Comparison of ENCODE assay signal across 9 mouse cellular contexts in the genomic region with DNA sequence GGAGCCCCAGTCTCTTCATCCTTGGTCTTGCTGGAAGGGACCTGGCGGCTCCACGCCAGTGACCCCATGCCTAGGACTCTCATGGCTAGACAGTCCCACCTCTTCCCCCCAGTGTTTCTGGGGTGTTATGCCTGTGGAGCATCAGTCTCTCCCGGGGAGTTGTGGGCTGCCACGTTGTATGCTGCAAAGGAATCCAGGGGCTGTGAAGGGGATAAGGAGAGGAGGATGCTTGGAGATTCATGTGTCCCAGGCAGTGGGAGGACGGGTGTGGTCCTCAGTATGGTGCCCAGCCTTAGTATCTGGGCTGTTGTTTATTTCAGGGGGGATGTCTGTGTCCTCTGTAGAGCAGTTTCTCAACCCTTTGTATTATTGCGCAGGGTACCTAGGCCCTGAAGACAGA. TPM values are rescaled to one million over a fixed set of nuclear protein-coding genes. Genes with fewer than 3 reads are reported as not detected.
DNase-seq lines count a peak whose midpoint lies in the region; ATAC-seq lines count a peak whose summit lies in the region.
"Had no signal": no experiment of that assay in that cellular context is flagged by ENCODE, and none has a peak within 500 bp of the region (broad histone marks: within the 10 kb centered on the region; RNA-seq: fewer than 3 reads in every experiment).

No protein-coding gene starts in this region.

- 55% methylated on average over 6 of the region's 6 CpGs for WGBS in heart, embryonic 13.5 days
- 42% methylated on average over 6 of the region's 6 CpGs for WGBS in embryonic facial prominence, embryonic 14.5 days
- WGBS in hindbrain, embryonic 14.5 days: 52% methylated on average over 6 of the region's 6 CpGs
- WGBS in midbrain, embryonic 14.5 days: 50% methylated on average over 6 of the region's 6 CpGs

- peaks cover 54% of the 10 kb centered on the region for H3K4me1 ChIP-seq in heart, embryonic 13.5 days
- H3K4me1 ChIP-seq in embryonic facial prominence, embryonic 14.5 days (ENCODE audit: control insufficient read depth, insufficient read depth, low read length): peaks cover 19% of the 10 kb centered on the region
- H3K4me1 ChIP-seq in hindbrain, embryonic 14.5 days (replicated peaks; ENCODE audit: control insufficient read depth, insufficient read depth, low read length): peaks cover 15% of the 10 kb centered on the region
- peaks cover 27% of the 10 kb centered on the region for H3K4me1 ChIP-seq in midbrain, embryonic 14.5 days (ENCODE audit: control insufficient read depth, insufficient read depth, low read length)

- H3K4me2 ChIP-seq in heart, embryonic 13.5 days: peak overlapping the region; percentile 88
- H3K4me2 ChIP-seq in embryonic facial prominence, embryonic 14.5 days (ENCODE audit: low read depth, low read length): peak overlapping the region; percentile 82
- H3K4me2 ChIP-seq in hindbrain, embryonic 14.5 days (replicated peaks): peak overlapping the region; percentile 98
- peak overlapping the region; percentile 98 for H3K4me2 ChIP-seq in midbrain, embryonic 14.5 days (ENCODE audit: low read length)

- no peaks in the 10 kb centered on the region for H3K9me3 ChIP-seq in heart, embryonic 13.5 days
- no peaks in the 10 kb centered on the region for H3K9me3 ChIP-seq in embryonic facial prominence, embryonic 14.5 days (ENCODE audit: control insufficient read depth, low read length)
- no peaks in the 10 kb centered on the region for H3K9me3 ChIP-seq in hindbrain, embryonic 14.5 days (ENCODE audit: control insufficient read depth, low read length)
- no peaks in the 10 kb centered on the region for H3K9me3 ChIP-seq in midbrain, embryonic 14.5 days (ENCODE audit: control insufficient read depth, low read length)

- no peaks in the 10 kb centered on the region for H3K36me3 ChIP-seq in heart, embryonic 13.5 days
- no peaks in the 10 kb centered on the region for H3K36me3 ChIP-seq in embryonic facial prominence, embryonic 14.5 days (ENCODE audit: control insufficient read depth, insufficient read depth, low read length)
- H3K36me3 ChIP-seq in hindbrain, embryonic 14.5 days (replicated peaks; ENCODE audit: control insufficient read depth, insufficient read depth): no peaks in the 10 kb centered on the region
- no peaks in the 10 kb centered on the region for H3K36me3 ChIP-seq in midbrain, embryonic 14.5 days (ENCODE audit: control insufficient read depth, insufficient read depth, low read length)

- no peak for ATAC-seq in heart, embryonic 13.5 days (ENCODE audit: extremely low read depth, insufficient number of reproducible peaks, low FRiP score, low TSS enrichment)
- no peak for ATAC-seq in embryonic facial prominence, embryonic 14.5 days (ENCODE audit: low read depth)
- ATAC-seq in hindbrain, embryonic 14.5 days (ENCODE audit: low FRiP score): no peak
- ATAC-seq in midbrain, embryonic 14.5 days (ENCODE audit: low FRiP score, low TSS enrichment): no peak

- intact Hi-C loops in heart, postnatal 14 days (cut with DNase I): no loop called here

- H3K27me3 ChIP-seq in heart, embryonic 13.5 days (replicated peaks): no peaks in the 10 kb centered on the region; the same call in 1 of the 2 replicates
- no peaks in the 10 kb centered on the region for H3K27me3 ChIP-seq in embryonic facial prominence, embryonic 14.5 days (replicated peaks; ENCODE audit: control insufficient read depth, insufficient read depth, low read length)
- H3K27me3 ChIP-seq in hindbrain, embryonic 14.5 days (ENCODE audit: control insufficient read depth, insufficient read depth, low read length): no peaks in the 10 kb centered on the region
- no peaks in the 10 kb centered on the region for H3K27me3 ChIP-seq in midbrain, embryonic 14.5 days (ENCODE audit: control insufficient read depth, insufficient read depth, low read length)

- peak overlapping the region; percentile 99 for H3K9ac ChIP-seq in heart, embryonic 13.5 days
- peak overlapping the region; percentile 80; the same call in 1 of the 2 replicates for H3K9ac ChIP-seq in embryonic facial prominence, embryonic 14.5 days (ENCODE audit: low read depth, low read length)
- peak overlapping the region; percentile 68 for H3K9ac ChIP-seq in hindbrain, embryonic 14.5 days
- peak overlapping the region; percentile 80; the same call in 1 of the 2 replicates for H3K9ac ChIP-seq in midbrain, embryonic 14.5 days (replicated peaks; ENCODE audit: low read length)

- H3K4me3 ChIP-seq in heart, embryonic 13.5 days: peak overlapping the region; percentile 84; the same call in 1 of the 2 replicates
- H3K4me3 ChIP-seq in embryonic facial prominence, embryonic 14.5 days (ENCODE audit: low read depth, low read length): peak overlapping the region; percentile 98; the same call in 1 of the 2 replicates
- H3K4me3 ChIP-seq in hindbrain, embryonic 14.5 days (replicated peaks; ENCODE audit: low read length): peak overlapping the region; percentile 89
- peak overlapping the region; percentile 44 for H3K4me3 ChIP-seq in midbrain, embryonic 14.5 days (replicated peaks; ENCODE audit: low read depth, low read length)

- DNase-seq in heart, postnatal 14 days: no peak
- DNase-seq in embryonic facial prominence, embryonic 14.5 days (ENCODE audit: low spot score): no peak
- no peak for DNase-seq in hindbrain, embryonic 14.5 days (ENCODE audit: low spot score)
- DNase-seq in midbrain, embryonic 14.5 days: no peak
- no peak for DNase-seq in ovary, postnatal 14 days (ENCODE audit: low spot score)
- no peak for DNase-seq in adrenal gland, postnatal 36 days
- DNase-seq in right cerebral cortex, adult 2 months (ENCODE audit: low spot score in 2 of 2): no peak

- H3K27ac ChIP-seq in heart, embryonic 13.5 days (replicated peaks): 0 out of 2 replicates have a peak overlapping the region, but pooled peaks have one; percentile 8
- H3K27ac ChIP-seq in embryonic facial prominence, embryonic 14.5 days (replicated peaks; ENCODE audit: low read depth, low read length): no peak overlapping the region
- no peak overlapping the region; the same call in 1 of the 2 replicates for H3K27ac ChIP-seq in hindbrain, embryonic 14.5 days
- H3K27ac ChIP-seq in midbrain, embryonic 14.5 days (replicated peaks; ENCODE audit: low read depth, low read length): no peak overlapping the region; the same call in 1 of the 2 replicates

RNA-seq across cellular contexts. Expression of a gene that starts 5.0 kb away (rescaled TPM):
- 0.96 and 1.0 TPM in 2 replicates for polyA plus RNA-seq in heart, embryonic 13.5 days (2015; fragmentation: Nextera tagmentation; extraction: Ambion mirVana)
- total RNA-seq in heart, postnatal 14 days (2021): 1 to 10 TPM; 5.8 to 6.3 TPM
- polyA plus RNA-seq in embryonic facial prominence, embryonic 14.5 days (2014; fragmentation: Nextera tagmentation; extraction: Ambion mirVana): 3.4 TPM in 2 replicates
- polyA plus RNA-seq in hindbrain, embryonic 14.5 days (2014; fragmentation: Nextera tagmentation; extraction: Ambion mirVana): 2.4 and 2.7 TPM in 2 replicates
- polyA plus RNA-seq in midbrain, embryonic 14.5 days (2014; fragmentation: Nextera tagmentation; extraction: Ambion mirVana): 3.7 and 4.3 TPM in 2 replicates
- 1 to 10 TPM; 3.3 to 4.5 TPM for total RNA-seq in adrenal gland, postnatal 36 days (2021)
- polyA plus RNA-seq: inflammation-experienced regulatory T-cells, adult 6 months had no signal

RNA-seq across cellular contexts. Expression of a gene that starts 53.2 kb away (rescaled TPM):
- 100.0 and 109 TPM in 2 replicates for polyA plus RNA-seq in heart, embryonic 13.5 days (2015; fragmentation: Nextera tagmentation; extraction: Ambion mirVana)
- total RNA-seq in heart, postnatal 14 days (2021): 100 to 1,000 TPM in 1 of 2 experiments, 10 to 100 TPM in 1; 99.1 to 109 TPM
- 70.2 and 77.1 TPM in 2 replicates for polyA plus RNA-seq in embryonic facial prominence, embryonic 14.5 days (2014; fragmentation: Nextera tagmentation; extraction: Ambion mirVana)
- polyA plus RNA-seq in hindbrain, embryonic 14.5 days (2014; fragmentation: Nextera tagmentation; extraction: Ambion mirVana): 71.7 and 79.8 TPM in 2 replicates
- polyA plus RNA-seq in midbrain, embryonic 14.5 days (2014; fragmentation: Nextera tagmentation; extraction: Ambion mirVana): 86.7 and 115 TPM in 2 replicates
- total RNA-seq in adrenal gland, postnatal 36 days (2021): 100 to 1,000 TPM; 123 to 143 TPM

RNA-seq across cellular contexts. Expression of a gene that starts 53.4 kb away (rescaled TPM):
- 74.5 and 76.8 TPM in 2 replicates for polyA plus RNA-seq in heart, embryonic 13.5 days (2015; fragmentation: Nextera tagmentation; extraction: Ambion mirVana)
- 100 to 1,000 TPM; 441 to 477 TPM for total RNA-seq in heart, postnatal 14 days (2021)
- polyA plus RNA-seq in embryonic facial prominence, embryonic 14.5 days (2014; fragmentation: Nextera tagmentation; extraction: Ambion mirVana): 43.5 and 46.9 TPM in 2 replicates
- 30.3 and 32.0 TPM in 2 replicates for polyA plus RNA-seq in hindbrain, embryonic 14.5 days (2014; fragmentation: Nextera tagmentation; extraction: Ambion mirVana)
- 22.2 and 24.0 TPM in 2 replicates for polyA plus RNA-seq in midbrain, embryonic 14.5 days (2014; fragmentation: Nextera tagmentation; extraction: Ambion mirVana)
- 100 to 1,000 TPM; 124 to 168 TPM for total RNA-seq in adrenal gland, postnatal 36 days (2021)

Comparison
In these comparisons a context has a peak if more than half of its experiments do, and no peak if none do; other contexts are left out.
1. H3K4me3 ChIP-seq: peak in every context shown above with its lines; median percentile 98 in embryonic facial prominence, embryonic 14.5 days; 89 in hindbrain, embryonic 14.5 days; 84 in heart, embryonic 13.5 days; 44 in midbrain, embryonic 14.5 days.